Comparison of ENCODE assay signal across 8 mouse cellular contexts in the genomic region with DNA sequence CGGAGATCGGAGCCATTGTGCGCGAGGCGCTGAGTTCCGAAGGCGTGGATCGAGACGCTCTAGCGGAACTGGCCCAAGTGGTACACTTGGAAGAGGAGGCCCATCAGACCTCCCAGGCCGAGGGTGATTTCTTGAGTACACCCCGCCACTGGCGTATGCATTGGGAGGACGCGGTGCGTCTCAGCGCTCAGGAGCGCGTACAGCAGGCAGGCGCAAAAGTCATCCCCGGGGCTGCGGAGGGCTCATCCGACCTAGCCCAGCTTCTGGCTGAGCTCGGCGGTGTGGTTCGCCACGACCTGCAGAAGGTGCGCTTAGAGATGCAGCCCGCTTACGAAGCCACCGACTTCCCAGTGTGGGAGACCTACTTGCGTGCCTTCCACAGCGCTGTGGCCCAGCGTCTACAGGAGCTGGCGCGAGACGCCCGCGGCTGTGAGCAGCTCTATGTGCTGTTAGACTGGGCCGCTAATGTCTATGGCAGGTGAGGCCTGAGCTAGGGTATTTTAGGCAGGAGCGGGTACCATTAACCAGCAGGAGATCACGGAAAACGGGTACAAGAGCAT. TPM values are rescaled to one million over a fixed set of nuclear protein-coding genes. Genes with fewer than 3 reads are reported as not detected.
DNase-seq lines count a peak whose midpoint lies in the region; ATAC-seq and TF ChIP-seq lines count a peak whose summit lies in the region.
"Had no signal": no experiment of that assay in that cellular context is flagged by ENCODE, and none has a peak within 500 bp of the region (broad histone marks: within the 10 kb centered on the region; RNA-seq: fewer than 3 reads in every experiment).

No protein-coding gene starts in this region.

- H3K9me3 ChIP-seq in megakaryocyte, embryonic 14.5 days: peaks cover 11% of the 10 kb centered on the region; the same call in 1 of the 2 replicates
- no peaks in the 10 kb centered on the region for H3K9me3 ChIP-seq in forebrain, embryonic 16.5 days (ENCODE audit: control insufficient read depth, low read length)
- no peaks in the 10 kb centered on the region for H3K9me3 ChIP-seq in limb, embryonic 15.5 days
- H3K9me3 ChIP-seq in stomach, postnatal 0 days (ENCODE audit: control insufficient read depth, low read length): no peaks in the 10 kb centered on the region

- peak overlapping the region; percentile 45 for H3K9ac ChIP-seq in forebrain, embryonic 16.5 days (replicated peaks; ENCODE audit: low read depth, low read length)
- no peak overlapping the region for H3K9ac ChIP-seq in limb, embryonic 15.5 days
- H3K9ac ChIP-seq in stomach, postnatal 0 days (ENCODE audit: low read length): no peak overlapping the region

- peak overlapping the region; percentile 42 for H3K4me2 ChIP-seq in forebrain, embryonic 16.5 days (ENCODE audit: low read length)
- H3K4me2 ChIP-seq in limb, embryonic 15.5 days: peak overlapping the region; percentile 34
- no peak overlapping the region for H3K4me2 ChIP-seq in stomach, postnatal 0 days (replicated peaks; ENCODE audit: low read depth)

- no peak for TF ChIP-seq EP300 in stomach, postnatal 0 days (optimal IDR thresholded peaks at IDR 0.05)

- H3K27ac ChIP-seq in forebrain, embryonic 16.5 days (ENCODE audit: low read length): no peak overlapping the region
- no peak overlapping the region for H3K27ac ChIP-seq in limb, embryonic 15.5 days
- H3K27ac ChIP-seq in stomach, postnatal 0 days (replicated peaks): no peak overlapping the region

- H3K4me3 ChIP-seq in megakaryocyte, embryonic 14.5 days (replicated peaks): peak overlapping the region; percentile 83
- peak overlapping the region; percentile 35 for H3K4me3 ChIP-seq in forebrain, embryonic 16.5 days (replicated peaks; ENCODE audit: low read length)
- peak overlapping the region; percentile 19 for H3K4me3 ChIP-seq in limb, embryonic 15.5 days
- 0 out of 2 replicates have a peak overlapping the region, but pooled peaks have one; percentile 12 for H3K4me3 ChIP-seq in stomach, postnatal 0 days (ENCODE audit: low read depth, low read length)
- H3K4me3 ChIP-seq: myocyte had no signal

- WGBS in forebrain, embryonic 16.5 days: 2% methylated on average over 43 of the region's 43 CpGs
- WGBS in limb, embryonic 15.5 days: 14% methylated on average over 43 of the region's 43 CpGs
- WGBS in stomach, postnatal 0 days: 26% methylated on average over 43 of the region's 43 CpGs

- H3K27me3 ChIP-seq in megakaryocyte, embryonic 14.5 days (replicated peaks): peaks cover 62% of the 10 kb centered on the region
- H3K27me3 ChIP-seq in forebrain, embryonic 16.5 days (replicated peaks; ENCODE audit: control insufficient read depth, insufficient read depth, low read length): peaks cover 58% of the 10 kb centered on the region
- peaks cover 90% of the 10 kb centered on the region for H3K27me3 ChIP-seq in limb, embryonic 15.5 days
- peaks cover 14% of the 10 kb centered on the region; the same call in 1 of the 2 replicates for H3K27me3 ChIP-seq in stomach, postnatal 0 days (ENCODE audit: control insufficient read depth, insufficient read depth, low read length)

- peaks cover 64% of the 10 kb centered on the region for H3K36me3 ChIP-seq in megakaryocyte, embryonic 14.5 days (replicated peaks; ENCODE audit: low read length)
- H3K36me3 ChIP-seq in forebrain, embryonic 16.5 days (ENCODE audit: control insufficient read depth, insufficient read depth): no peaks in the 10 kb centered on the region
- no peaks in the 10 kb centered on the region for H3K36me3 ChIP-seq in limb, embryonic 15.5 days
- no peaks in the 10 kb centered on the region for H3K36me3 ChIP-seq in stomach, postnatal 0 days (ENCODE audit: control insufficient read depth, insufficient read depth, low read length)

- H3K4me1 ChIP-seq in megakaryocyte, embryonic 14.5 days: peaks cover 98% of the 10 kb centered on the region
- H3K4me1 ChIP-seq in forebrain, embryonic 16.5 days (replicated peaks; ENCODE audit: control insufficient read depth, insufficient read depth, low read length): peaks cover 24% of the 10 kb centered on the region
- H3K4me1 ChIP-seq in limb, embryonic 15.5 days: peaks cover 45% of the 10 kb centered on the region
- peaks cover 3% of the 10 kb centered on the region; the same call in 1 of the 2 replicates for H3K4me1 ChIP-seq in stomach, postnatal 0 days (replicated peaks; ENCODE audit: control insufficient read depth, insufficient read depth)

- no peak for TF ChIP-seq CTCF in stomach, postnatal 0 days (IDR thresholded peaks at IDR 0.05; ENCODE audit: low read depth)

- no peak for ATAC-seq in megakaryocyte, adult 5-6 weeks (ENCODE audit: poor library complexity, severe bottlenecking)
- ATAC-seq in forebrain, embryonic 16.5 days: no peak
- no peak for ATAC-seq in limb, embryonic 15.5 days (ENCODE audit: insufficient number of reproducible peaks, low FRiP score, low TSS enrichment, low read depth)
- no peak for ATAC-seq in stomach, postnatal 0 days (ENCODE audit: low FRiP score, low TSS enrichment)

- no peak for DNase-seq in stomach, postnatal 0 days (ENCODE audit: low spot score)
- no peak for DNase-seq in spleen, postnatal 4 days (ENCODE audit: low spot score in 2 of 2)
- no peak for DNase-seq in gastrocnemius, postnatal 10 days

RNA-seq across cellular contexts. Expression of gene Exoc3l4, which starts 6.8 kb away (rescaled TPM):
- polyA plus RNA-seq in megakaryocyte, embryonic 14.5 days (2012; ENCODE audit: insufficient read depth, low replicate concordance): 38.6 and 61.4 TPM in 2 replicates
- 0.39 and 1.1 TPM in 2 replicates for total RNA-seq in megakaryocyte, adult 5-6 weeks (2015)
- total RNA-seq in megakaryocyte, adult 5-6 weeks (2017): 0.29 TPM in 1 of 2 replicates, not detected in the other
- 1.9 and 2.5 TPM in 2 replicates for polyA plus RNA-seq in forebrain, embryonic 16.5 days (2015; fragmentation: Nextera tagmentation; extraction: Ambion mirVana)
- polyA plus RNA-seq in limb, embryonic 15.5 days (2015; fragmentation: Nextera tagmentation; extraction: Ambion mirVana): 6.4 and 9.9 TPM in 2 replicates
- polyA plus RNA-seq in stomach, postnatal 0 days (2015; fragmentation: Nextera tagmentation; extraction: Ambion mirVana): 7.3 and 8.6 TPM in 2 replicates
- total RNA-seq in gastrocnemius, postnatal 10 days (2021): 10 to 100 TPM; 20.3 to 26.0 TPM

RNA-seq across cellular contexts. Expression of gene Lbhd2, which starts 17.0 kb away (rescaled TPM):
- not detected in 2 replicates for polyA plus RNA-seq in megakaryocyte, embryonic 14.5 days (2012; ENCODE audit: insufficient read depth, low replicate concordance)
- not detected in 2 replicates for total RNA-seq in megakaryocyte, adult 5-6 weeks (2015)
- total RNA-seq in megakaryocyte, adult 5-6 weeks (2017): not detected in 2 replicates
- polyA plus RNA-seq in forebrain, embryonic 16.5 days (2015; fragmentation: Nextera tagmentation; extraction: Ambion mirVana): 1.3 and 4.5 TPM in 2 replicates
- 12.4 and 13.2 TPM in 2 replicates for polyA plus RNA-seq in limb, embryonic 15.5 days (2015; fragmentation: Nextera tagmentation; extraction: Ambion mirVana)
- polyA plus RNA-seq in stomach, postnatal 0 days (2015; fragmentation: Nextera tagmentation; extraction: Ambion mirVana): 2.2 TPM in 2 replicates
- under 1 TPM in 1 of 2 experiments, not detected in 1; 0.70 TPM for total RNA-seq in gastrocnemius, postnatal 10 days (2021)
- polyA plus RNA-seq: myocyte had no signal

RNA-seq across cellular contexts. Expression of gene Tnfaip2, which starts 18.6 kb away (rescaled TPM):
- polyA plus RNA-seq in megakaryocyte, embryonic 14.5 days (2012; ENCODE audit: insufficient read depth, low replicate concordance): 1.1 and 11.3 TPM in 2 replicates
- total RNA-seq in megakaryocyte, adult 5-6 weeks (2015): 42.7 and 43.7 TPM in 2 replicates
- total RNA-seq in megakaryocyte, adult 5-6 weeks (2017): 81.0 and 109 TPM in 2 replicates
- polyA plus RNA-seq in forebrain, embryonic 16.5 days (2015; fragmentation: Nextera tagmentation; extraction: Ambion mirVana): 0.63 and 0.84 TPM in 2 replicates
- 8.3 and 8.4 TPM in 2 replicates for polyA plus RNA-seq in limb, embryonic 15.5 days (2015; fragmentation: Nextera tagmentation; extraction: Ambion mirVana)
- 14.5 and 15.6 TPM in 2 replicates for polyA plus RNA-seq in stomach, postnatal 0 days (2015; fragmentation: Nextera tagmentation; extraction: Ambion mirVana)
- total RNA-seq in gastrocnemius, postnatal 10 days (2021): 10 to 100 TPM; 37.0 to 47.7 TPM

RNA-seq across cellular contexts. Expression of gene Cdc42bpb, which starts 46.1 kb away (rescaled TPM):
- polyA plus RNA-seq in megakaryocyte, embryonic 14.5 days (2012; ENCODE audit: insufficient read depth, low replicate concordance): 113 and 131 TPM in 2 replicates
- 22.0 and 24.6 TPM in 2 replicates for total RNA-seq in megakaryocyte, adult 5-6 weeks (2015)
- total RNA-seq in megakaryocyte, adult 5-6 weeks (2017): 12.4 and 14.2 TPM in 2 replicates
- polyA plus RNA-seq in forebrain, embryonic 16.5 days (2015; fragmentation: Nextera tagmentation; extraction: Ambion mirVana): 33.6 and 39.9 TPM in 2 replicates
- 26.4 and 33.5 TPM in 2 replicates for polyA plus RNA-seq in limb, embryonic 15.5 days (2015; fragmentation: Nextera tagmentation; extraction: Ambion mirVana)
- polyA plus RNA-seq in stomach, postnatal 0 days (2015; fragmentation: Nextera tagmentation; extraction: Ambion mirVana): 18.6 and 18.7 TPM in 2 replicates
- 10 to 100 TPM; 48.3 to 55.8 TPM for total RNA-seq in gastrocnemius, postnatal 10 days (2021)

Comparison
In these comparisons a context has a peak if more than half of its experiments do, and no peak if none do; other contexts are left out.
1. H3K4me3 ChIP-seq: peak in every context shown above with its lines; median percentile 83 in megakaryocyte, embryonic 14.5 days; 35 in forebrain, embryonic 16.5 days; 19 in limb, embryonic 15.5 days; 12 in stomach, postnatal 0 days.